Mouse (Mus musculus) liver, embryonic 15.5 days (tissue): ENCODE measurements around the gene Nomo1. TPM values are rescaled to one million over a fixed set of nuclear protein-coding genes. Genes with fewer than 3 reads are reported as not detected.
A peak's percentile ranks its signal among the peaks of the same experiment; 100 is the strongest.

Source experiments
- ATAC-seq: fragments of 200-750 bp; cut with Nextera tagmentation; 2 replicates; pipeline ENCODE4 v1.8.0; 2017; ENCODE audit warnings: moderate number of reproducible peaks, mild to moderate bottlenecking, moderate library complexity; ENCODE audit not compliant: insufficient read depth
- H3K27ac ChIP-seq: fragments of 300-500 bp; sonication (generic); replicated peaks from 2 replicates; pipeline ENCODE4 v1.5.1; 2015; ENCODE audit warnings: mild to moderate bottlenecking, inconsistent platforms
- H3K27me3 ChIP-seq: fragments of 300-500 bp; sonication (generic); 2 replicates; pipeline ENCODE4 v1.6.1; 2015; ENCODE audit warnings: mild to moderate bottlenecking, inconsistent platforms
- H3K36me3 ChIP-seq: fragments of 300-500 bp; sonication (generic); replicated peaks from 2 replicates; pipeline ENCODE4 v1.6.1; 2015; ENCODE audit warnings: moderate library complexity, mild to moderate bottlenecking, inconsistent platforms
- H3K4me1 ChIP-seq: fragments of 300-500 bp; sonication (generic); replicated peaks from 2 replicates; pipeline ENCODE4 v1.6.1; 2015; ENCODE audit warnings: inconsistent platforms
- H3K4me2 ChIP-seq: fragments of 300-500 bp; sonication (generic); 2 replicates; pipeline ENCODE4 v1.6.1; 2015; ENCODE audit warnings: moderate library complexity, mild to moderate bottlenecking, inconsistent platforms
- H3K4me3 ChIP-seq: fragments of 300-500 bp; sonication (generic); replicated peaks from 2 replicates; pipeline ENCODE4 v1.5.1; 2015; ENCODE audit warnings: mild to moderate bottlenecking, inconsistent platforms
- H3K9ac ChIP-seq: fragments of 300-500 bp; sonication (generic); 2 replicates; pipeline ENCODE4 v1.6.1; 2015; ENCODE audit warnings: moderate library complexity, mild to moderate bottlenecking, inconsistent platforms
- H3K9me3 ChIP-seq: fragments of 300-500 bp; sonication (generic); replicated peaks from 2 replicates; pipeline ENCODE4 v1.6.1; 2016; ENCODE audit warnings: inconsistent platforms
- WGBS: fragments of 180-500 bp; shearing (Covaris S2); methylation state at CpG from one replicate; pipeline ENCODE4 v1.1.7; 2015; ENCODE audit warnings: mixed read lengths; ENCODE audit not compliant: insufficient replicate concordance; 5-methylcytosine and 5-hydroxymethylcytosine counted together
- polyA plus RNA-seq: library from polyadenylated mRNA; unstranded; fragments of >200 nt; fragmentation: Nextera tagmentation; extraction: Ambion mirVana; gene quantifications from 2 replicates; pipeline ENCODE4 v1.2.1, GENCODE M21; 2015

Nomo1 gene
- polyA plus RNA-seq, 1 experiment from 2014 or later, result 22.5 TPM

GRCm38 (mm10) chr7:46122964-46123363 is 89.5 kb downstream of the Nomo1 start:
- 32% methylated on average over 4 of the region's 4 CpGs for WGBS

GRCm38 (mm10) chr7:46124460-46124859 is 91.0 kb downstream of the Nomo1 start:
- Histone ChIP-seq H3K36me3 (no peaks in the 10 kb centered on the region), H3K4me1 (peaks cover 7% of the 10 kb centered on the region; the same call in 1 of the 2 replicates), H3K4me2 (no peak overlapping the region), H3K9ac (no peak overlapping the region), H3K9me3 (no peaks in the 10 kb centered on the region), H3K27me3 (no peaks in the 10 kb centered on the region), H3K27ac (no peak overlapping the region), H3K4me3 (no peak overlapping the region)
- 71% methylated on average over 6 of the region's 6 CpGs for WGBS
- no peak for ATAC-seq

More at GRCm38 (mm10) chr7:46122964-46123363, 89.5 kb downstream of the Nomo1 start:
- H3K9ac ChIP-seq, result no peak overlapping the region
- H3K4me3 ChIP-seq, result no peak overlapping the region
- no peaks in the 10 kb centered on the region for H3K27me3 ChIP-seq
- no peak overlapping the region for H3K4me2 ChIP-seq
- H3K36me3 ChIP-seq, result no peaks in the 10 kb centered on the region
- peaks cover 7% of the 10 kb centered on the region; the same call in 1 of the 2 replicates for H3K4me1 ChIP-seq
- 0 out of 2 replicates have a peak, but pooled peaks have one; percentile 49 for ATAC-seq
- no peaks in the 10 kb centered on the region for H3K9me3 ChIP-seq
- H3K27ac ChIP-seq, result no peak overlapping the region

GRCm38 (mm10) chr7:46125340-46125739 is 91.8 kb downstream of the Nomo1 start:
- ATAC-seq, result no peak
- Histone ChIP-seq H3K27me3 (no peaks in the 10 kb centered on the region), H3K9me3 (no peaks in the 10 kb centered on the region), H3K27ac (no peak overlapping the region), H3K4me1 (peaks cover 10% of the 10 kb centered on the region; the same call in 1 of the 2 replicates), H3K36me3 (no peaks in the 10 kb centered on the region), H3K4me2 (no peak overlapping the region), H3K9ac (no peak overlapping the region), H3K4me3 (no peak overlapping the region)
- WGBS, result 60% methylated on average over 11 of the region's 11 CpGs

- Histone ChIP-seq H3K4me3 (no peak overlapping the region), H3K36me3 (no peaks in the 10 kb centered on the region), H3K27me3 (no peaks in the 10 kb centered on the region), H3K27ac (no peak overlapping the region), H3K9ac (no peak overlapping the region), H3K4me1 (0 out of 2 replicates have a peak, but pooled peaks cover 4% of the 10 kb centered on the region), H3K4me2 (no peak overlapping the region), H3K9me3 (no peaks in the 10 kb centered on the region)
- WGBS, result 50% methylated on average over 7 of the region's 7 CpGs
- no peak for ATAC-seq
Measured at GRCm38 (mm10) chr7:46128196-46128595, 94.7 kb downstream of the Nomo1 start.

- no peak overlapping the region for H3K4me3 ChIP-seq
- H3K4me1 ChIP-seq, result 0 out of 2 replicates have a peak, but pooled peaks cover 3% of the 10 kb centered on the region
- no peaks in the 10 kb centered on the region for H3K36me3 ChIP-seq
- no peak overlapping the region for H3K27ac ChIP-seq
- H3K9me3 ChIP-seq, result no peaks in the 10 kb centered on the region
- WGBS, result 45% methylated on average over 7 of the region's 7 CpGs
- peak; percentile 58; the same call in 1 of the 2 replicates for ATAC-seq
- H3K4me2 ChIP-seq, result no peak overlapping the region
- H3K27me3 ChIP-seq, result no peaks in the 10 kb centered on the region
- H3K9ac ChIP-seq, result no peak overlapping the region
Measured at GRCm38 (mm10) chr7:46129463-46130179, 96.1 kb downstream of the Nomo1 start.

GRCm38 (mm10) chr7:46130723-46131122 is 97.2 kb downstream of the Nomo1 start:
- no peak overlapping the region for H3K9ac ChIP-seq
- 0 out of 2 replicates have a peak, but pooled peaks cover 3% of the 10 kb centered on the region for H3K4me1 ChIP-seq
- no peak for ATAC-seq

GRCm38 (mm10) chr7:46131266-46131665 is 97.8 kb downstream of the Nomo1 start:
- Histone ChIP-seq H3K27ac (no peak overlapping the region), H3K27me3 (no peaks in the 10 kb centered on the region), H3K9me3 (no peaks in the 10 kb centered on the region), H3K9ac (no peak overlapping the region), H3K4me1 (0 out of 2 replicates have a peak, but pooled peaks cover 3% of the 10 kb centered on the region), H3K4me3 (no peak overlapping the region), H3K4me2 (no peak overlapping the region), H3K36me3 (no peaks in the 10 kb centered on the region)
- 25% methylated on average over 3 of the region's 3 CpGs for WGBS
- ATAC-seq, result no peak

More at GRCm38 (mm10) chr7:46130723-46131122, 97.2 kb downstream of the Nomo1 start:
- Histone ChIP-seq H3K4me3 (no peak overlapping the region), H3K9me3 (no peaks in the 10 kb centered on the region), H3K27ac (no peak overlapping the region), H3K36me3 (no peaks in the 10 kb centered on the region), H3K27me3 (no peaks in the 10 kb centered on the region), H3K4me2 (no peak overlapping the region)
- 40% methylated on average over 7 of the region's 7 CpGs for WGBS

- Histone ChIP-seq H3K4me3 (no peak overlapping the region), H3K27ac (no peak overlapping the region), H3K36me3 (no peaks in the 10 kb centered on the region), H3K9ac (no peak overlapping the region), H3K27me3 (no peaks in the 10 kb centered on the region), H3K9me3 (no peaks in the 10 kb centered on the region), H3K4me1 (0 out of 2 replicates have a peak, but pooled peaks cover 3% of the 10 kb centered on the region), H3K4me2 (no peak overlapping the region)
- 54% methylated on average over 8 of the region's 8 CpGs for WGBS
- ATAC-seq, result no peak
Measured at GRCm38 (mm10) chr7:46131806-46132205, 98.3 kb downstream of the Nomo1 start.

GRCm38 (mm10) chr7:46132229-46132628 is 98.7 kb downstream of the Nomo1 start:
- ATAC-seq, result no peak
- WGBS, result 74% methylated on average over 12 of the region's 12 CpGs
- H3K36me3 ChIP-seq, result no peaks in the 10 kb centered on the region
- H3K4me2 ChIP-seq, result no peak overlapping the region
- no peaks in the 10 kb centered on the region for H3K9me3 ChIP-seq
- no peak overlapping the region for H3K4me3 ChIP-seq
- H3K9ac ChIP-seq, result no peak overlapping the region
- no peak overlapping the region for H3K27ac ChIP-seq
- 0 out of 2 replicates have a peak, but pooled peaks cover 3% of the 10 kb centered on the region for H3K4me1 ChIP-seq
- H3K27me3 ChIP-seq, result no peaks in the 10 kb centered on the region
